Mouse (Mus musculus): ENCODE data around the gene Polr3gl. TPM values are rescaled to one million over a fixed set of nuclear protein-coding genes. Genes with fewer than 3 reads are reported as not detected.
"Not testable (repeated sequence)": the region's sequence is repeated elsewhere in the genome, so short reads cannot be mapped to it uniquely, and the experiment has no call there.

The Polr3gl gene
- polyA plus RNA-seq, 1 experiment: 6.2 TPM

DNA sequence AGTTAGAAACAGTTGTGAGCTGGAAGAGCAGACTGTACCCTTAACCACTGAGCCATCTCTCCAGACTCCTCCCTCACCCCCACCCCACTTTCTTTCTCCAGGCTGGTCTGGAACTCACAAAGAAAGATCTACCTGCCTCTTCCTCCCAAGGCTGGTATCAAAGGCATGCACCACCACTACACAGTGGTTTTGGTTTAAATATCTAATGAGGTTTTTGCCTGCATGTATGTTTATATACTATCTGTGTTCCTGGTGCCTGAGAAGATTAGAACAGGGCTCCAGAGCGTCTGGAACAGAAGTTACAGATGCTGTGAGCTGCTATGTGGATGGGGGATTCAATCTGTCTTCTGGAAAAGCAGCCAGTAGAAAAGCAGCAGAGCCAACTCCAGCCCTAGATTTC is 40.0 kb upstream of the Polr3gl start:
- no peak overlapping the region for H3ac ChIP-seq (ENCODE audit: control insufficient read depth, insufficient read length, low read depth)
- H3K4me3 ChIP-seq (ENCODE audit: insufficient read depth, poor library complexity, severe bottlenecking): no peak overlapping the region
- no peaks in the 10 kb centered on the region for H3K27me3 ChIP-seq (ENCODE audit: control insufficient read depth, insufficient read depth, insufficient read length)
- H3K79me3 ChIP-seq (ENCODE audit: low read depth): peaks cover 37% of the 10 kb centered on the region
- H3K36me3 ChIP-seq (ENCODE audit: control insufficient read depth, insufficient read depth): peaks cover 43% of the 10 kb centered on the region
- peaks cover 55% of the 10 kb centered on the region for H3K79me2 ChIP-seq (ENCODE audit: control insufficient read depth, insufficient read depth)
- TF ChIP-seq CEBPB (IDR thresholded peaks at IDR 0.05; ENCODE audit: low read depth): no peak
- no peak for TF ChIP-seq USF1 (IDR thresholded peaks at IDR 0.05; ENCODE audit: low read depth)

DNA sequence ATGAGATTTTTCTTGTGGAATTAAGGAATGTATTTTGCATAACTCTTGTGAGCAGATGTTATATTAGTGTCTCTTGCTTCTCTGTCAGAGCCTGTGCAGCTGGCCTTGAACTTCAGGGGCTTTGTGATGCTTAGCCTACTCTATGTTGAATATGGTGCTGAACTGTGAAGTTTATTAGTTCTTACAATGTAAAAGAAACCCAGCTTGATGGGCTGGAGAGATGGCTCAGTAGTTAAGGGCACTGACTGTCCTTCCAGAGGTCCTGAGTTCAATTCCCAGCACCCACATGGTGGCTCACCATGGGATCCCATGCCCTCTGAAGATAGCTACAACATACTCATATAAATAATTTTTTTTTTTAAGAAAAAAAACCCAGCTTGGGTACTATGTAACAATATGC is 38.1 kb upstream of the Polr3gl start:
- H3K27me3 ChIP-seq (ENCODE audit: control insufficient read depth, insufficient read depth, insufficient read length): no peaks in the 10 kb centered on the region
- peaks cover 35% of the 10 kb centered on the region for H3K79me3 ChIP-seq (ENCODE audit: low read depth)
- TF ChIP-seq MYOG (IDR thresholded peaks at IDR 0.05; ENCODE audit: control insufficient read depth, extremely low read depth, insufficient read length): no peak
- no peak for TF ChIP-seq MAX (IDR thresholded peaks at IDR 0.05)
- TF ChIP-seq USF1 (IDR thresholded peaks at IDR 0.05; ENCODE audit: low read depth): no peak
- TF ChIP-seq FOSL1 (IDR thresholded peaks at IDR 0.05; ENCODE audit: insufficient read depth, low read length, poor library complexity, severe bottlenecking): no peak
- no peak for TF ChIP-seq CEBPB (IDR thresholded peaks at IDR 0.05; ENCODE audit: low read depth)
- no peak for TF ChIP-seq MYOD1 (IDR thresholded peaks at IDR 0.05; ENCODE audit: control insufficient read depth, insufficient read length, low read depth)
- no peak for TF ChIP-seq CTCF (IDR thresholded peaks at IDR 0.05; ENCODE audit: control insufficient read depth, insufficient read depth, insufficient read length)
- no peak overlapping the region for H3K4me3 ChIP-seq (ENCODE audit: insufficient read depth, poor library complexity, severe bottlenecking)
- peaks cover 63% of the 10 kb centered on the region for H3K79me2 ChIP-seq (ENCODE audit: control insufficient read depth, insufficient read depth)
- H3ac ChIP-seq (ENCODE audit: control insufficient read depth, insufficient read length, low read depth): no peak overlapping the region
- H3K36me3 ChIP-seq (ENCODE audit: control insufficient read depth, insufficient read depth): peaks cover 34% of the 10 kb centered on the region

DNA sequence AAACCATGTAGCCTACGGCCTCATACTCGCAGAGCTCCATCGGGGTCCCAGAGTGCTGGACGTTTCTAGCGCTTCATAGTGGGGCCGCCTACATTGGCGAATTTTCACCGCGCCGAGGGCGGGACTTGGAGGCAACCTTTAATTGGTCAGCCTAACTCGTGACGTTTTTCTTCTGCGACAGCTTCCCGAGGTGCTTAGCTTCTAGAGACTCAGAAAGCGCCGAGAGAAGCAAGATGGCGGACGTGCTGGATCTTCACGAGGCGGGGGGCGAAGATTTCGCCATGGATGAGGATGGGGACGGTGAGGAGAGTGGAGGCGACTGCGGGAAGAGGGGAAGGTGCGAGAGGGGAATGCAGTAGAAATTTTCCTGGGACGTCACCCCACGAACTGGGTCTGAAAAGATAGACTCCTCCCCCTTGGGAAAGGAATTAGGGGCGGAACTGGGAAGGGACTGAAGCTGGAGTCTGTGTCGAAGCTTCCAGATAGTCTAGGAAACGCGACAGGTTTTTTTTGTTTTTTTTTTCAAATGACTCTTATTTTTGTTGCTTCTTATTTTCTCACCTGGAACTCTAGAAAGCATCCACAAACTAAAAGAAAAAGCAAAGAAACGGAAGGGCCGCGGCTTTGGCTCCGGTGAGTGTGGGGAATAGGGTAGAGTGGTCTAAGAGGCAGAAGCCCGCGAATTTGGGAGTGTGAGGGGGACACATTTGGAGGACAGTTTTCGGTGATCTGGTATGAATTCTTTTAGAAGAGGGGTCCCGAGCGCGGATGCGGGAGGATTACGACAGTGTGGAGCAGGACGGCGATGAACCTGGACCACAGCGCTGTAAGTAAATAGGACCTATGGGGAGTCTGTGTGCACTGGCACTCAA is 36.0 kb upstream of the Polr3gl start, which contains the start of gene Rbm8a:
Gene Rbm8a, plus strand, starts transcription at position 205 of the 872 bp plus-strand sequence.
- TF ChIP-seq MAX (IDR thresholded peaks at IDR 0.05) (peak; percentile 73), MYOD1 (IDR thresholded peaks at IDR 0.05; ENCODE audit: control insufficient read depth, insufficient read length, low read depth) (no peak), CEBPB (IDR thresholded peaks at IDR 0.05; ENCODE audit: low read depth) (no peak), USF1 (IDR thresholded peaks at IDR 0.05; ENCODE audit: low read depth) (no peak)
- Histone ChIP-seq H3K79me2 (ENCODE audit: control insufficient read depth, insufficient read depth) (peaks cover 50% of the 10 kb centered on the region), H3ac (ENCODE audit: control insufficient read depth, insufficient read length, low read depth) (peak within 1 kb of the TSS; percentile 85), H3K4me3 (ENCODE audit: insufficient read depth, poor library complexity, severe bottlenecking) (peak within 1 kb of the TSS; percentile 78), H3K27me3 (ENCODE audit: control insufficient read depth, insufficient read depth, insufficient read length) (no peaks in the 10 kb centered on the region), H3K79me3 (ENCODE audit: low read depth) (peaks cover 29% of the 10 kb centered on the region), H3K36me3 (ENCODE audit: control insufficient read depth, insufficient read depth) (peaks cover 34% of the 10 kb centered on the region)

DNA sequence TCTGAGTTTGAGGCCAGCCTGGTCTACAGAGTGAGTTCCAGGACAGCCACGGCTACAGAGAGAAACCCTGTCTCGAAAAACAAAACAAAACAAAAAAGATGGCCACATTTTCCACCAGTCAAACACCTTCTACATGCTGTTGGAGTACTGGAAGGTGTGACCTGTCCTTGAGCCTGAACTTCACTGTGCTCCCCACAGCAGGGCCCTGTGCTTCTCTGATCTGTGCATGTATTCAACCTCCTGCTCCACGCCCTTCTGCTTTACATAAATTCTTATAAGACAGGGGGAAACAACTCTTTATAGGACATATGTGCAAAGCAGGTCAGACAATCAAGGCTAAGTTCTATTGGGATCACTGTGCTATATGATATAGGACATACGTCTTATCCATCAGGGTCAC is 29.2 kb upstream of the Polr3gl start:
- H3K79me3 ChIP-seq (ENCODE audit: low read depth): no peaks in the 10 kb centered on the region
- H3K27me3 ChIP-seq (ENCODE audit: control insufficient read depth, insufficient read depth, insufficient read length): no peaks in the 10 kb centered on the region
- peaks cover 26% of the 10 kb centered on the region for H3K36me3 ChIP-seq (ENCODE audit: control insufficient read depth, insufficient read depth)
- H3K79me2 ChIP-seq (ENCODE audit: control insufficient read depth, insufficient read depth): no peaks in the 10 kb centered on the region
- H3ac ChIP-seq (ENCODE audit: control insufficient read depth, insufficient read length, low read depth): no peak overlapping the region
- TF ChIP-seq MAX (IDR thresholded peaks at IDR 0.05) (no peak), FOSL1 (IDR thresholded peaks at IDR 0.05; ENCODE audit: insufficient read depth, low read length, poor library complexity, severe bottlenecking) (no peak), MYOD1 (IDR thresholded peaks at IDR 0.05; ENCODE audit: control insufficient read depth, insufficient read length, low read depth) (no peak), CEBPB (IDR thresholded peaks at IDR 0.05; ENCODE audit: low read depth) (no peak), USF1 (IDR thresholded peaks at IDR 0.05; ENCODE audit: low read depth) (no peak), CTCF (IDR thresholded peaks at IDR 0.05; ENCODE audit: control insufficient read depth, insufficient read depth, insufficient read length) (no peak), MYOG (IDR thresholded peaks at IDR 0.05; ENCODE audit: control insufficient read depth, extremely low read depth, insufficient read length) (no peak)
- no peak overlapping the region for H3K4me3 ChIP-seq (ENCODE audit: insufficient read depth, poor library complexity, severe bottlenecking)

DNA sequence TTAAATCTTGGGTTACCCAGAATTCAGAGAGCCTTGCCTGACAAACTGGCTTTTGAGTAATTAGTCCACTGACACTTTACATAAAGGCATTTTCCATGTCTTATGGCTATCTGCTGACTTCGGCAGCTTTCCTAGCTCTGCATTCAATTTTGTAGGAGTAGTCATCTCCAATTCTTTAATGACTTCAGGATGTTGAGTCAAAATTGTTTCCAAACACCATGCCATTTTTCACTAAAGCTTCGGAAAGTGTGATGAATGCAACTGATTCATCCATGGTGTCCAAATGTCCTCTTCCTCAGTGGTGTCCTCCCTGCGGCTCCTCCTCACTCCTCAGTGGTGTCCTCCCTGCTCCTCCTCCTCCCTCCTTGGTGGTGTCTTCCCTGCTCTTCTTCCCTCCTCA is 24.0 kb upstream of the Polr3gl start:
- Histone ChIP-seq H3K4me3 (ENCODE audit: insufficient read depth, poor library complexity, severe bottlenecking) (no peak overlapping the region), H3ac (ENCODE audit: control insufficient read depth, insufficient read length, low read depth) (no peak overlapping the region), H3K27me3 (ENCODE audit: control insufficient read depth, insufficient read depth, insufficient read length) (no peaks in the 10 kb centered on the region), H3K79me2 (ENCODE audit: control insufficient read depth, insufficient read depth) (no peaks in the 10 kb centered on the region), H3K79me3 (ENCODE audit: low read depth) (no peaks in the 10 kb centered on the region), H3K36me3 (ENCODE audit: control insufficient read depth, insufficient read depth) (peaks cover 19% of the 10 kb centered on the region)
- no peak for TF ChIP-seq USF1 (IDR thresholded peaks at IDR 0.05; ENCODE audit: low read depth)
- TF ChIP-seq FOSL1 (IDR thresholded peaks at IDR 0.05; ENCODE audit: insufficient read depth, low read length, poor library complexity, severe bottlenecking): no peak
- TF ChIP-seq MYOD1 (IDR thresholded peaks at IDR 0.05; ENCODE audit: control insufficient read depth, insufficient read length, low read depth): no peak
- TF ChIP-seq MYOG (IDR thresholded peaks at IDR 0.05; ENCODE audit: control insufficient read depth, extremely low read depth, insufficient read length): no peak
- no peak for TF ChIP-seq MAX (IDR thresholded peaks at IDR 0.05)
- TF ChIP-seq CTCF (IDR thresholded peaks at IDR 0.05; ENCODE audit: control insufficient read depth, insufficient read depth, insufficient read length): no peak
- no peak for TF ChIP-seq CEBPB (IDR thresholded peaks at IDR 0.05; ENCODE audit: low read depth)

DNA sequence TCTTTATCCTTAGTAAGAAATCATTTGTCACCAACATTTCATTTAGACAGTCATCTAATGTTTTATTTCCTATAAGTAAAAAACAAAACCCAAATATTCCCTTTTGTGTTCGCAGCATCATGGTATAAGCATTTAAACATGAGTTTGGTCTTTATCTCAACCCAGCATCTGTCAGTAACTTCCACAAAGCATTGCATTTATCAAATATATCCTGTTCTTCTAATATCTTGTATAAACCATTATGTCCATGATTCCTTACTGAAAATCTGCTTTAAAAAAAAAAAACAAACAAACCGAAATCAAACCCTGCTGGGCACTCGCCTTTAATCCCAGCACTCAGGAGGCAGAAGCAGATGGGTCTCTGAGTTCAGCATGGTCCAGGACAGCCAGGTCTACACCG is 12.6 kb upstream of the Polr3gl start:
- no peak overlapping the region for H3ac ChIP-seq (ENCODE audit: control insufficient read depth, insufficient read length, low read depth)
- no peak for TF ChIP-seq MYOD1 (IDR thresholded peaks at IDR 0.05; ENCODE audit: control insufficient read depth, insufficient read length, low read depth)
- no peak for TF ChIP-seq MYOG (IDR thresholded peaks at IDR 0.05; ENCODE audit: control insufficient read depth, extremely low read depth, insufficient read length)
- no peak for TF ChIP-seq USF1 (IDR thresholded peaks at IDR 0.05; ENCODE audit: low read depth)
- no peak for TF ChIP-seq CEBPB (IDR thresholded peaks at IDR 0.05; ENCODE audit: low read depth)
- no peak for TF ChIP-seq MAX (IDR thresholded peaks at IDR 0.05)
- no peak for TF ChIP-seq CTCF (IDR thresholded peaks at IDR 0.05; ENCODE audit: control insufficient read depth, insufficient read depth, insufficient read length)
- no peak for TF ChIP-seq FOSL1 (IDR thresholded peaks at IDR 0.05; ENCODE audit: insufficient read depth, low read length, poor library complexity, severe bottlenecking)
- H3K79me2 ChIP-seq (ENCODE audit: control insufficient read depth, insufficient read depth): peaks cover 54% of the 10 kb centered on the region
- H3K27me3 ChIP-seq (ENCODE audit: control insufficient read depth, insufficient read depth, insufficient read length): no peaks in the 10 kb centered on the region
- peaks cover 23% of the 10 kb centered on the region for H3K79me3 ChIP-seq (ENCODE audit: low read depth)
- no peak overlapping the region for H3K4me3 ChIP-seq (ENCODE audit: insufficient read depth, poor library complexity, severe bottlenecking)
- H3K36me3 ChIP-seq (ENCODE audit: control insufficient read depth, insufficient read depth): peaks cover 10% of the 10 kb centered on the region

DNA sequence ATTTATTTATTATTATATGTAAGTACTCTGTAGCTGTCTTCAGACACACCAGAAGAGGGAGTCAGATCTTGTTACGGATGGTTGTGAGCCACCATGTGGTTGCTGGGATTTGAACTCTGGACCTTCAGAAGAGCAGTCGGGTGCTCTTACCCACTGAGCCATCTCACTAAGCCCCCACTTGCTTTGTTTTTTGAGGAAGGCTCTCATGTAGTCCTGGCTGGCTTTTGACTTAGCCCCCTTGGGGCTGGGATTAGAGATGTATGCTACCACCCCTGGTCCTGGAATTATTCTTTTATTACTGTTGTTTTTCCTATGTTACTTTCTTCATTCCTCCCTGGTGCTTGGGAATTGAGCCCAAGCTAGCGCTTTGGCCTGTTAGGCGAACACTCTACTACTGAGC is 12.0 kb upstream of the Polr3gl start:
- not testable (repeated sequence) for H3K27me3 ChIP-seq (ENCODE audit: control insufficient read depth, insufficient read depth, insufficient read length); H3ac ChIP-seq (ENCODE audit: control insufficient read depth, insufficient read length, low read depth); H3K36me3 ChIP-seq (ENCODE audit: control insufficient read depth, insufficient read depth); H3K4me3 ChIP-seq (ENCODE audit: insufficient read depth, poor library complexity, severe bottlenecking)
- Histone ChIP-seq H3K79me2 (ENCODE audit: control insufficient read depth, insufficient read depth) (peaks cover 59% of the 10 kb centered on the region), H3K79me3 (ENCODE audit: low read depth) (peaks cover 25% of the 10 kb centered on the region)
